Mouse (Mus musculus) heart, embryonic 12.5 days (tissue): ENCODE data around the gene Raet1e. TPM values are rescaled to one million over a fixed set of nuclear protein-coding genes. Genes with fewer than 3 reads are reported as not detected.
"Not testable (repeated sequence)": the region's sequence is repeated elsewhere in the genome, so short reads cannot be mapped to it uniquely, and the experiment has no call there.

Source experiments
- ATAC-seq: fragments of 200-750 bp; cut with Nextera tagmentation; 2 replicates; pipeline ENCODE4 v1.8.0; 2017; ENCODE audit warnings: moderate TSS enrichment, moderate library complexity; ENCODE audit not compliant: insufficient number of reproducible peaks, low FRiP score
- H3K27ac ChIP-seq: fragments of 300-500 bp; sonication (generic); 2 replicates; pipeline ENCODE4 v1.5.1; 2016; ENCODE audit warnings: mild to moderate bottlenecking, moderate library complexity; ENCODE audit not compliant: poor library complexity, severe bottlenecking
- H3K27me3 ChIP-seq: fragments of 300-500 bp; sonication (generic); replicated peaks from 2 replicates; pipeline ENCODE4 v1.6.1; 2016; ENCODE audit warnings: mild to moderate bottlenecking, moderate library complexity
- H3K36me3 ChIP-seq: fragments of 300-500 bp; sonication (generic); 2 replicates; pipeline ENCODE4 v1.6.1; 2016; ENCODE audit warnings: mild to moderate bottlenecking, moderate library complexity
- H3K4me1 ChIP-seq: fragments of 300-500 bp; sonication (generic); replicated peaks from 2 replicates; pipeline ENCODE4 v1.6.1; 2016; ENCODE audit warnings: mild to moderate bottlenecking
- H3K4me2 ChIP-seq: fragments of 300-500 bp; sonication (generic); 2 replicates; pipeline ENCODE4 v1.6.1; 2016; ENCODE audit warnings: mild to moderate bottlenecking, moderate library complexity
- H3K4me3 ChIP-seq: fragments of 300-500 bp; sonication (generic); 2 replicates; pipeline ENCODE4 v1.5.1; 2016; ENCODE audit warnings: mild to moderate bottlenecking
- H3K9ac ChIP-seq: fragments of 300-500 bp; sonication (generic); 2 replicates; pipeline ENCODE4 v1.6.1; 2016; ENCODE audit warnings: mild to moderate bottlenecking, moderate library complexity
- H3K9me3 ChIP-seq: fragments of 300-500 bp; sonication (generic); replicated peaks from 2 replicates; pipeline ENCODE4 v1.6.1; 2016; ENCODE audit warnings: mild to moderate bottlenecking, moderate library complexity
- WGBS: fragments of 180-500 bp; shearing (Covaris S2); methylation state at CpG from one replicate; pipeline ENCODE4 v1.1.7; 2016; 5-methylcytosine and 5-hydroxymethylcytosine counted together
- polyA plus RNA-seq: library from polyadenylated mRNA; unstranded; fragments of >200 nt; fragmentation: Nextera tagmentation; extraction: Ambion mirVana; gene quantifications from 2 replicates; pipeline ENCODE4 v1.2.1, GENCODE M21; 2016

The Raet1e gene
- polyA plus RNA-seq, 1 experiment from 2014 or later = 4.3 TPM

DNA sequence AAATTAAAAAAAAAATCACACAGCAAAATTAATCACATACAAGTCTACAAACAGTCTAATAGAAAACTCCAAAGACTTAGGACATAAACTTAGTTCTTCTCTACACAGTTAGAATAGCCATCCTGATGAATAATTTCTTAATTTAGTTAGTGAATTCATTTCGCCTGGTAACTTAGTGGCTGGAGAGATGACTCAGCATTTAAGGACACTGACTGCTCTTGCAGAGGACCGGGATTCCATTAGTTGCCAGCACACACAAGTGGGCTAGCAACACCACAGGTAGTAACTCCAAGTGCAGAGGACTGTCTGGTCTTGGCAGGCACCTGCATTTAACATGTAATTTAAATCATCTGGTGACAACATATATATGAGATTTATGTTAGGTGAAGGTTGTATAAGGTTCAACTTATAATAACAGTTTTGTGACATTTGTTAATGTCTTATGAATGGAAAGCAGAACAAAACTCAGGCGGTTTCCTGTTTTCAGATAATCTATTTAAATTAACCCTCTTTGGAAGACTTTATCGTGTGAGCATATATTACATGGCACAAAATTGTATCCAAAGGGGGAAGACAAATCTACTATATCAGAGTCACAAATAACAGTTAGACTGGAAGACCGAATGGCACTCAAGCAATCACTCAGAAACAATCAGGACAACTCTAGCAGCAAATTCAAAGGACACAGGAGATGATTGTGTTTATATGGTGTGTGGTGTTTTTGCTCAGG lies 138.8 kb downstream of the Raet1e start:
- WGBS = 69% methylated on average over 5 of the region's 5 CpGs
- Histone ChIP-seq H3K36me3 (no peaks in the 10 kb centered on the region), H3K9me3 (no peaks in the 10 kb centered on the region), H3K4me2 (no peak overlapping the region), H3K9ac (no peak overlapping the region), H3K4me3 (no peak overlapping the region), H3K27ac (no peak overlapping the region), H3K27me3 (no peaks in the 10 kb centered on the region), H3K4me1 (no peaks in the 10 kb centered on the region)
- ATAC-seq = no peak

DNA sequence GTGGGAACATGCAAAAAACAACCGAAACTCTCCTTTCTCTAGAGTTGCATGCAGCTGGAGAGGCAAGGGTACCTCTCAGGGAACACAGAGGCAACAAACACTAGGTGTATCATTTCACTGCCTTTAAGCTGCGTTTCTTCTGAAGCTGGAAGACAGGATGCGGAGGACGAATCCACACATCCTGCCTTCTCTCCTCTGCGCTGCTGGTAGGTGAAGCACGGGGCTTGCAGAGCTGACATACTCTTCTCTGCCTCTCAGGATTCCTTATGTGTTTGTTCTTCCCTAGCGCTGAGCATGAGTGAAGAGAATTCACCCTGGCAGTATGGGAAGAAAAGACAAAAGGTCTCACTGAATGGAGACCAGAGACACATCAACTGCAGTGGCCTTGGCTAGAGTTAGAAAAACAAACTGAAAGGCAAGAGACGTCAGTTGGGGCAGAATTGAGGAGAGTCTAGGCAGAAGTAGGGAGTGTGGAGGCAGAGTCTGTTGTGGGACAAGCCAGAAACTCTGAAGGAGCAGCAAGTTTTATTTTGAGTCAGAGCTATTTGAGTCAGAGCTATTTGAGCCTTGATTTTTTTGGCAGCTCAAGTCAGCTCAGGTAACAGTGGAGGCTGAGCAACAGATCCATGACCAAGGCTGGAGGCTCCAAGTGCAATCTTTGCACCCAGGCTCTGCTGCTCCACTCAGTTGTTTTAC lies 139.5 kb downstream of the Raet1e start:
- Histone ChIP-seq H3K27ac (no peak overlapping the region), H3K4me1 (no peaks in the 10 kb centered on the region), H3K9me3 (no peaks in the 10 kb centered on the region), H3K36me3 (no peaks in the 10 kb centered on the region), H3K27me3 (no peaks in the 10 kb centered on the region), H3K9ac (no peak overlapping the region), H3K4me3 (no peak overlapping the region), H3K4me2 (no peak overlapping the region)
- no peak for ATAC-seq
- 54% methylated on average over 8 of the region's 8 CpGs for WGBS

DNA sequence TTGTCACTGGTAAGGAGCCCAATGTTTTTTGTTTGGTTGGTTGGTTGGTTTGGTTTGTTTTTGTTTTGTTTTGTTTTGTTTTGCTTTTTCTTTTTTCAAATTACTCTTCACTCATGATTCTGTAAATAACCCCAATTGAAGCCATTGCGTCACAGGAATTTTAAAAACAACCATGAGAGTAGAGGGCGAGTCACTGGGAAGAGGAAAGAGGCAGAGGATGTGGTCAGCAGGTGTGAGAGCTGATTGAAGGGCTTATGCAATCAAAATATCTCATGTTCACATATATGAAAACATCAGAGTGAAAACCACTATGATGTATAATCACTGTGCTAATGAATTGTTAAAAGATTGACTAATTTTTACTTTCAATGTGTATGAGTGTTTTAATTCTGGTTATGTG lies 141.0 kb downstream of the Raet1e start:
- 80% methylated on average over 2 of the region's 2 CpGs for WGBS
- no peaks in the 10 kb centered on the region for H3K9me3 ChIP-seq
- ATAC-seq = no peak
- H3K27ac ChIP-seq = no peak overlapping the region
- no peak overlapping the region for H3K4me3 ChIP-seq
- H3K9ac ChIP-seq = no peak overlapping the region
- no peaks in the 10 kb centered on the region for H3K36me3 ChIP-seq
- no peaks in the 10 kb centered on the region for H3K4me1 ChIP-seq
- H3K4me2 ChIP-seq = no peak overlapping the region
- no peaks in the 10 kb centered on the region for H3K27me3 ChIP-seq

DNA sequence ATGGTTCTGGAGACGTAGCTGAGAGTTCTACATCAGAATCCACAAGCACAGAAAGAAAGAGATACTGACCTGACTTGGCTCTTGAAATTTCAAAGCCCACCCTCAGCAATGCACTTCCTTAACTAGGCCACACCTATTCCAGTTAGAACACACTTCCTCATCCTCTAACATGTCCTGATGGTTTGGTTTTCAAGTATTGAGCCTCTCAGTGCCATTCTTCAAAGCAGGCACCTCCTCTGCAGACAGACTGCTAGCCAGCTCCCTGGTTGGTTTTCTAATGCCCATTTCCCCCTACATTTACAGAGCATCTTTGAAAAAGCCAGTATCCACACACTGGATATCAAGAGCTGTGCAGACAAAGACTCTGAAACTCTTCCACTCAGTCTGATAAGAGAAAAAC lies 143.3 kb downstream of the Raet1e start:
- no peaks in the 10 kb centered on the region for H3K36me3 ChIP-seq
- 64% methylated on average over 1 of the region's 1 CpGs for WGBS
- H3K9me3 ChIP-seq = no peaks in the 10 kb centered on the region
- H3K27ac ChIP-seq = no peak overlapping the region
- H3K4me2 ChIP-seq = no peak overlapping the region
- no peaks in the 10 kb centered on the region for H3K27me3 ChIP-seq
- no peak for ATAC-seq
- H3K9ac ChIP-seq = no peak overlapping the region
- no peak overlapping the region for H3K4me3 ChIP-seq
- H3K4me1 ChIP-seq = no peaks in the 10 kb centered on the region

DNA sequence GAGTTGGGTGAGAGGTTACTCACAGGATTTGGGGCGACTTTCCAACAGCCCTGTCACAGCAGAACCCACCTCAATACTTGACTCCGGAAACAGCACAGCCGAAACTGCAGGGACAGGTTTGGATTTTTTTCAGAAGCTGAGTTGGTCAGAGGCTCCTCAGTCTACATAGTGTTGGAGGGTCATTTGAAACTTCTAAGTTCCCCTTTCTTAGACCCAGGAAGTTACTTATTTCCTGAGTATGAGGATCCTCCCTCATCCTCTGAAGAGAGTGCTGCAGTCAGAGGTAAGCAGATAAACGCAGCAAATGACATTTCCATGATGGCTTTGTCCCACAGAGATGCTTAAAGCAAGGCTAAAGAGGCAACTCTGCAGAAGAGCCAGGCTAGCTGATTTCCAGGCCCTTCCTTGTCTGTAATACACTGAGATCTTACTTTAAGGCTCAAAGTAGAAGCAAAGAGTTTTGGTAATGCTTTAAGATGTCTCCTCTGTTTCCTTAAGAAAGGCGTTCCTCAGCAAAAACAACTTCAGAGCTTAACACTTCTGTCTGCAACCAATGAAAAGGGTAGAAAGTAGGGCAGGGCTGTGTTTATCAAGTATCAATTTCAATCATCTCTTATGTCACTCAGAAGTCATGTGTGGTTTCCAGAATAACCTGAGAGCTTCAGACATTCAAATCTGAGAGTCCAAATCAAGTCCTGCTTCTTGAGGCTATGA lies 144.1 kb downstream of the Raet1e start:
- Histone ChIP-seq H3K36me3 (no peaks in the 10 kb centered on the region), H3K9ac (no peak overlapping the region), H3K9me3 (no peaks in the 10 kb centered on the region), H3K27ac (no peak overlapping the region), H3K4me2 (no peak overlapping the region), H3K4me3 (no peak overlapping the region), H3K27me3 (no peaks in the 10 kb centered on the region), H3K4me1 (no peaks in the 10 kb centered on the region)
- ATAC-seq = no peak
- 61% methylated on average over 5 of the region's 5 CpGs for WGBS

DNA sequence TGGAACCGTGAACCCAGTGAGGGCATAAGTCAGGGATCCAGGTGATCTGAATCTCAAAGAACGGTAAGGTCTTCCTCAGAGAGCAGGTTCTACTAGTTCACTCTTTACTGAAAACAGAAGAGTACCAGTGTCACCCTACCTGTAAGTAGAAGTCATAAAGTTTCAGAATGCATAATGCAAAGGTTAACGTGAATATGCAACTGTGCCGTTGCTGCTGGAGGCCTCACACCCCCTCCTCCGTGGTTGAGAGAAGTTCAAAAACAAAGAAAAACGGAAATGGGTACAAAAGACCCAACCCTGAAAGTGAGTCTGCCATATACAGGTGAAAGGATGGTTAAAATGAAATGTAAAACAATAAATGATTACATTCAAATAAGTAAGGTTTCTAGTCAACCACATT lies 145.4 kb downstream of the Raet1e start:
- no peaks in the 10 kb centered on the region for H3K27me3 ChIP-seq
- no peaks in the 10 kb centered on the region for H3K9me3 ChIP-seq
- no peaks in the 10 kb centered on the region for H3K4me1 ChIP-seq
- 78% methylated on average over 6 of the region's 6 CpGs for WGBS
- H3K27ac ChIP-seq = no peak overlapping the region
- H3K36me3 ChIP-seq = no peaks in the 10 kb centered on the region
- H3K4me2 ChIP-seq = no peak overlapping the region
- ATAC-seq = no peak
- H3K4me3 ChIP-seq = no peak overlapping the region
- no peak overlapping the region for H3K9ac ChIP-seq

DNA sequence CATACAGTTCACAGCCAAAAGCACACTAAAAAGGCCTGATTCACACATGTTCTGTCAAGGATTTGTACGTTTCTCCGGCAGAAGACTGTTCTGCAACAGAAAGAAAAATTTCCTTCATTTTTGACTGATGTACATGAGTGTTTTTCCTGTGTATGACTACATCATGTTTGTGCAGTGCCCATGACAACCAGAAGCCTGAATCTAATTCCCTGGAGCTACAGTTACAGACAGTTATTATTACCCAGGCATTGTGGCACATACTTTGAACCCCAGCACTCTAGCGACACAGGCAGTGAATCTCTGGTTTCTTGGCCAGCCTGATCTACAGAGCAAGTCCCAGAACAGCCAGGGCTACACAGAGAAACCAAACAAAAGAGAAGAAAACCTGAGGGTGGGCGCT lies 147.4 kb downstream of the Raet1e start:
- no peaks in the 10 kb centered on the region for H3K27me3 ChIP-seq
- no peaks in the 10 kb centered on the region for H3K4me1 ChIP-seq
- WGBS = 78% methylated on average over 4 of the region's 4 CpGs
- H3K9me3 ChIP-seq = no peaks in the 10 kb centered on the region
- no peak overlapping the region for H3K4me3 ChIP-seq
- no peak overlapping the region for H3K4me2 ChIP-seq
- no peak overlapping the region for H3K9ac ChIP-seq
- H3K36me3 ChIP-seq = no peaks in the 10 kb centered on the region
- H3K27ac ChIP-seq = no peak overlapping the region
- no peak for ATAC-seq

DNA sequence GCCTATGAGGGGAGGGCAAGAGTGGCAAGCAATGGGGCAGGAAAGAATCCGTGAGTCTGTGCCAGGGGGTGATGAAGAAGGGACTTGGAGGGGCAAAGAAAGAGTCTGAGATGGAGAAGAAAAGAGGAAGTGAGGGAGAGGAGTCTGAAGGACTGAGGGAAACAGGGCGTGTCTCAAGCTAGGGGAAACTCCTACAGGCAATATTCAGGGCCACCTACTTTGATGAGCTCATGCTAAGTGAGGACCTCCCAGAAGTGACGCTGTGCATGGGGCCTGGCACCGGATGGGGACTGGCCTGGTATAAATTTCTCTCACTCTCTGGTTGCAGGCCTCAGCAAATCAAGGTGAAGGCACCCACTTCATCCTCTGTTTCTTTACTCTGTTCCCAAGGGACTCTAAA lies 148.1 kb downstream of the Raet1e start:
- 58% methylated on average over 4 of the region's 4 CpGs for WGBS
- Histone ChIP-seq H3K4me1 (no peaks in the 10 kb centered on the region), H3K4me3 (no peak overlapping the region), H3K27me3 (no peaks in the 10 kb centered on the region), H3K36me3 (no peaks in the 10 kb centered on the region), H3K4me2 (no peak overlapping the region), H3K27ac (no peak overlapping the region), H3K9ac (no peak overlapping the region), H3K9me3 (no peaks in the 10 kb centered on the region)
- no peak for ATAC-seq

DNA sequence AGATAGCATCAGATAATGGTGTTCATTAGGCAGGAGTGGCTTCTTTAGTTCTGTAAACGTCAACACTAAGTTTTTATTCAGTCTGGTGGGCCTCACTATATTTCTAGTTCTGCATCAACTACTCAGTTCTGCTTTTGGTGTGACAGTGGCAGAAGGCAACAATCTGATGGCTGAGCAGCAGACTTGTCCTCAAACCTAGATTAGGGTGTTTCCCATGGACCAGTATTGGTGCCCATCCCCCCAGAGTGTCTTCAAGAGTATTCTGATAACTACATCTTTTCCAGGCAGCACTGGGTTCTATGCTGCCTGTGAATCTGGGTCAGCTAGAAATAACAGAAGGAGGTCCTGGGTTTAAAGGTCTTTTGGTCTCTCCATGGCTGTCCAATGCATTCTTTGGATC lies 149.9 kb downstream of the Raet1e start:
- Histone ChIP-seq H3K27me3 (no peaks in the 10 kb centered on the region), H3K27ac (no peak overlapping the region), H3K9ac (no peak overlapping the region), H3K4me1 (no peaks in the 10 kb centered on the region), H3K9me3 (no peaks in the 10 kb centered on the region), H3K4me2 (no peak overlapping the region), H3K36me3 (no peaks in the 10 kb centered on the region), H3K4me3 (no peak overlapping the region)
- no peak for ATAC-seq
- WGBS = 65% methylated on average over 1 of the region's 1 CpGs

DNA sequence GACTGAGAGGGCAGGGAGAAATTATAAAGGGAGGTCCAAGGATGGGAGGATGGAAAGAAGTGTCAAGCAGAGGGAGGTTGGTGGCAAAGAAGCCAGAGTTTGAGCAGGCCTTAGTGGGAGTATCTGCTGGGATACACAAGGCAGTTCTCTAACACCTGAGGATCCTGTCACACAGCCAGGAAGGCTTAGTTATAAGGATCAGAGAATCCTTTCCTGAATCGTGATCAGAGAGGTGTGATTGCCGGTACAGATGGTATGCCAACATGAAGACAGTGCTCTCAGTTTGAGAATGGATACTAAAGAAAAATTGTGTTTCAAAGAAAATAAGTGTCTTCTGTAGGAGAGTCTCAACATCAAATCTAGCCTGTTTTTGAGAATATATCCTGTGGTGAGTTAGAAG lies 164.5 kb downstream of the Raet1e start:
- no peaks in the 10 kb centered on the region for H3K27me3 ChIP-seq
- no peaks in the 10 kb centered on the region for H3K4me1 ChIP-seq
- H3K36me3 ChIP-seq = no peaks in the 10 kb centered on the region
- H3K4me3 ChIP-seq = no peak overlapping the region
- H3K9ac ChIP-seq = no peak overlapping the region
- 71% methylated on average over 2 of the region's 2 CpGs for WGBS
- H3K9me3 ChIP-seq = no peaks in the 10 kb centered on the region
- no peak for ATAC-seq
- H3K27ac ChIP-seq = no peak overlapping the region
- no peak overlapping the region for H3K4me2 ChIP-seq

DNA sequence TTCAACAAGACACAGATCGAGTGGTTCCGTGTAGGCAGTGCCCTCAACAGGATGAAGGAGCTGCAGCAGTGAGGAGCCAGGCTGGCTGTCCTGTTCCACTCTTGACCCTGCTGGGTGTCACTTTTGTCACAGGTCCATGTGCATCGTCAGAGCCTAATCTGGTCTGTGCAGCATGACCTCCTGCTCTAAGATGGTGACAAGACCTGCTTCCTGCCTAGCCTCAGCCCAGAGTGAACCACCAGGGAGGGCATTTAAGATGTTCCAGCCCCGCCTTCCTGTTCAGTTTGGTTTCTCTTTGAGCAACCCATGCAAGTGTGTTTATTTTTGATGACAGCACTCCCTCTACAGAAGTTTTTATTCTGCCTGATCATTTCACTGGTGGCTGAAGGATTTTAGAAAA lies 187.4 kb downstream of the Raet1e start:
- not testable (repeated sequence) for H3K27ac ChIP-seq, H3K4me2 ChIP-seq, ATAC-seq, H3K36me3 ChIP-seq, H3K4me1 ChIP-seq, H3K4me3 ChIP-seq, H3K27me3 ChIP-seq, H3K9ac ChIP-seq, H3K9me3 ChIP-seq
- WGBS = 53% methylated on average over 4 of the region's 4 CpGs
